Mouse (Mus musculus) liver, embryonic 14.5 days (tissue): ENCODE measurements around the gene Opcml. TPM values are rescaled to one million over a fixed set of nuclear protein-coding genes. Genes with fewer than 3 reads are reported as not detected.

Experiments
- ATAC-seq: fragments of 200-750 bp; cut with Nextera tagmentation; 2 replicates; pipeline ENCODE4 v1.8.0; 2017; ENCODE audit warnings: moderate number of reproducible peaks, mild to moderate bottlenecking, moderate library complexity; ENCODE audit not compliant: insufficient read depth
- DNase-seq, 3 experiments: peaks; one replicate each; pipeline ENCODE4 v3.0.0-alpha.2; 2012 to 2013; ENCODE audit warnings: low read depth in 3 of 3, low spot score in 3 of 3
- H3K27ac ChIP-seq: fragments of 300-500 bp; sonication (generic); 2 replicates; pipeline ENCODE4 v1.5.1; 2014; ENCODE audit warnings: moderate library complexity, mild to moderate bottlenecking, control low read depth, inconsistent platforms
- H3K27me3 ChIP-seq: fragments of 300-500 bp; sonication (generic); 2 replicates; pipeline ENCODE4 v1.6.1; 2014; ENCODE audit warnings: mild to moderate bottlenecking, low read length, moderate library complexity; ENCODE audit not compliant: control insufficient read depth, insufficient read depth
- H3K36me3 ChIP-seq: fragments of 300-500 bp; sonication (generic); replicated peaks from 2 replicates; pipeline ENCODE4 v1.6.1; 2014; ENCODE audit warnings: low read depth; ENCODE audit not compliant: control insufficient read depth, insufficient read depth
- H3K4me1 ChIP-seq, 2 experiments: fragments of 200-500 bp in 1 of 2; fragments of 300-500 bp in 1 of 2; sonication (generic) in 1 of 2; replicated peaks; 2 replicates each; pipeline ENCODE4 v1.6.1; 2012 to 2014; ENCODE audit warnings: antibody characterized with exemption in 1 of 2, inconsistent platforms in 1 of 2, low read length in 1 of 2; ENCODE audit not compliant: control insufficient read depth in 2 of 2, insufficient read depth in 2 of 2
- H3K4me2 ChIP-seq: fragments of 300-500 bp; sonication (generic); 2 replicates; pipeline ENCODE4 v1.6.1; 2014; ENCODE audit warnings: low read depth, mild to moderate bottlenecking, control low read depth, moderate library complexity
- H3K4me3 ChIP-seq, 2 experiments: fragments of 200-500 bp in 1 of 2; fragments of 300-500 bp in 1 of 2; sonication (generic) in 1 of 2; 2 replicates each; pipeline ENCODE4 v1.5.1; 2012 to 2014; ENCODE audit warnings: low read depth in 2 of 2, low read length in 2 of 2, mild to moderate bottlenecking in 2 of 2, control low read depth in 1 of 2, inconsistent platforms in 1 of 2, moderate library complexity in 1 of 2; ENCODE audit not compliant: insufficient read depth in 1 of 2
- H3K9ac ChIP-seq: fragments of 300-500 bp; sonication (generic); replicated peaks from 2 replicates; pipeline ENCODE4 v1.6.1; 2014; ENCODE audit warnings: mild to moderate bottlenecking, control low read depth, moderate library complexity
- H3K9me3 ChIP-seq: fragments of 300-500 bp; sonication (generic); 2 replicates; pipeline ENCODE4 v1.6.1; 2016; ENCODE audit warnings: low read length, mixed read lengths; ENCODE audit not compliant: control insufficient read depth
- CTCF ChIP-seq: IDR thresholded peaks from 2 replicates; pipeline ENCODE4 v1.5.1; 2016; ENCODE audit warnings: antibody characterized with exemption, low read depth, control low read depth
- EP300 ChIP-seq: IDR thresholded peaks from 2 replicates; pipeline ENCODE4 v1.6.1; 2016; ENCODE audit warnings: antibody characterized with exemption, low read depth
- WGBS: fragments of 180-500 bp; shearing (Covaris S2); extraction: QIAGEN DNeasy Blood & Tissue Kit; methylation state at CpG from one replicate; pipeline ENCODE4 v1.1.7; 2014; ENCODE audit not compliant: insufficient replicate concordance; 5-methylcytosine and 5-hydroxymethylcytosine counted together
- polyA plus RNA-seq, 2 experiments: library from polyadenylated mRNA; depleted of rRNA in 1 of 2; stranded (reverse) in 1 of 2; unstranded in 1 of 2; fragments of >200 nt; fragmentation: Nextera tagmentation in 1 of 2; extraction: Ambion mirVana in 1 of 2; gene quantifications; 2 replicates each; pipeline versions ENCODE4 v1.2.1 to v1.2.3; 2012 to 2014

Opcml gene
- polyA plus RNA-seq, 2 experiments = 0.03 TPM; not detected in 1

- no peak for TF ChIP-seq EP300
- no peak for TF ChIP-seq CTCF
- Histone ChIP-seq H3K9me3 (no peaks in the 10 kb centered on the region), H3K36me3 (no peaks in the 10 kb centered on the region), H3K4me1 (no peaks in the 10 kb centered on the region), H3K27ac (no peak overlapping the region), H3K4me2 (no peak overlapping the region), H3K9ac (no peak overlapping the region), H3K27me3 (no peaks in the 10 kb centered on the region), H3K4me3 (no peak overlapping the region)
- no peak for ATAC-seq
- DNase-seq = no peak
These were observed 21.8 kb upstream of the Opcml start for GRCm38 (mm10) chr9:27768788-27769187.

- WGBS = 57% methylated on average over 6 of the region's 6 CpGs
- H3K36me3 ChIP-seq = no peaks in the 10 kb centered on the region
- H3K4me3 ChIP-seq = no peak overlapping the region
- no peak for TF ChIP-seq CTCF
- no peak for TF ChIP-seq EP300
- no peak overlapping the region for H3K9ac ChIP-seq
- H3K27me3 ChIP-seq = no peaks in the 10 kb centered on the region
- DNase-seq (no peak), ATAC-seq (no peak)
- no peaks in the 10 kb centered on the region for H3K4me1 ChIP-seq
- H3K4me2 ChIP-seq = no peak overlapping the region
- no peaks in the 10 kb centered on the region for H3K9me3 ChIP-seq
- no peak overlapping the region for H3K27ac ChIP-seq
These were observed 9.1 kb upstream of the Opcml start for GRCm38 (mm10) chr9:27781291-27781993.

GRCm38 (mm10) chr9:27781994-27782337 is 8.6 kb upstream of the Opcml start:
- ATAC-seq (no peak), DNase-seq (no peak)
- Histone ChIP-seq H3K4me1 (no peaks in the 10 kb centered on the region), H3K27ac (no peak overlapping the region), H3K9ac (no peak overlapping the region), H3K36me3 (no peaks in the 10 kb centered on the region), H3K9me3 (no peaks in the 10 kb centered on the region), H3K27me3 (no peaks in the 10 kb centered on the region), H3K4me2 (no peak overlapping the region), H3K4me3 (no peak overlapping the region)
- WGBS = 22% methylated on average over 1 of the region's 1 CpGs
- TF ChIP-seq EP300 = no peak
- TF ChIP-seq CTCF = no peak

GRCm38 (mm10) chr9:27791639-27791966 is 1.0 kb downstream of the Opcml start:
- 1% methylated on average over 12 of the region's 12 CpGs for WGBS
- peaks cover 11% of the 10 kb centered on the region for H3K27me3 ChIP-seq
- TF ChIP-seq CTCF (no peak), EP300 (no peak)
- ATAC-seq (no peak), DNase-seq (no peak)
- H3K4me1 ChIP-seq = no peaks in the 10 kb centered on the region
- H3K9me3 ChIP-seq = no peaks in the 10 kb centered on the region
- no peaks in the 10 kb centered on the region for H3K36me3 ChIP-seq
- H3K27ac ChIP-seq = no peak overlapping the region
- no peak overlapping the region for H3K4me3 ChIP-seq
- no peak overlapping the region for H3K9ac ChIP-seq
- no peak overlapping the region for H3K4me2 ChIP-seq

- H3K4me1 ChIP-seq = no peaks in the 10 kb centered on the region
- no peak overlapping the region for H3K27ac ChIP-seq
- H3K4me2 ChIP-seq = no peak overlapping the region
- ATAC-seq (no peak), DNase-seq (no peak)
- H3K9ac ChIP-seq = no peak overlapping the region
- 29% methylated on average over 2 of the region's 2 CpGs for WGBS
- no peaks in the 10 kb centered on the region for H3K9me3 ChIP-seq
- H3K27me3 ChIP-seq = peaks cover 11% of the 10 kb centered on the region
- no peak for TF ChIP-seq CTCF
- no peak for TF ChIP-seq EP300
- no peaks in the 10 kb centered on the region for H3K36me3 ChIP-seq
- H3K4me3 ChIP-seq = no peak overlapping the region
These were observed 1.7 kb downstream of the Opcml start for GRCm38 (mm10) chr9:27792226-27792625.
